Mouse (Mus musculus): ENCODE measurements around the gene Dnajc14. TPM values are rescaled to one million over a fixed set of nuclear protein-coding genes. Genes with fewer than 3 reads are reported as not detected.

The Dnajc14 gene
- polyA plus RNA-seq (2017; shearing (Covaris generic)), result 132 TPM

GRCm38 (mm10) chr10:128803771-128804270 is at the start of gene Dnajc14:
TSS of gene Dnajc14 (plus strand) at chr10:128804062.

GRCm38 (mm10) chr10:128790398-128791124 is 13.3 kb upstream of the Dnajc14 start, which contains the start of gene Mmp19:
TSS of gene Mmp19 (plus strand) at chr10:128790910.

GRCm38 (mm10) chr10:128804271-128805091 is 619 bp downstream of the Dnajc14 start, which contains the start of gene Tmem198b:
TSS of gene Tmem198b (minus strand) at chr10:128804370.

GRCm38 (mm10) chr10:128817033-128817432 is 13.2 kb downstream of the Dnajc14 start, which contains the start of gene Sarnp:
TSS of gene Sarnp (plus strand) at chr10:128817333.

GRCm38 (mm10) chr10:128821358-128822056 is 17.6 kb downstream of the Dnajc14 start, which contains the start of gene Ormdl2:
TSS of gene Ormdl2 (minus strand) at chr10:128821645.

Other genes starting within 250 kb of the Dnajc14 start
- 43.8 TPM for gene Pa2g4, start 238.1 kb upstream of the Dnajc14 start, polyA plus RNA-seq (2017; shearing (Covaris generic))
- 12.0 TPM for gene Erbb3, start 214.4 kb upstream of the Dnajc14 start, polyA plus RNA-seq (2017; shearing (Covaris generic))
- gene Rps26, start 177.3 kb upstream of the Dnajc14 start, polyA plus RNA-seq (2017; shearing (Covaris generic)), result 866 TPM
- gene Ikzf4, start 158.1 kb upstream of the Dnajc14 start, polyA plus RNA-seq (2017; shearing (Covaris generic)), result 123 TPM
- 50.8 TPM for gene Suox, start 130.0 kb upstream of the Dnajc14 start, polyA plus RNA-seq (2017; shearing (Covaris generic))
- 55.3 TPM for gene Rab5b, start 107.8 kb upstream of the Dnajc14 start, polyA plus RNA-seq (2017; shearing (Covaris generic))
- gene Pmel, start 99.9 kb upstream of the Dnajc14 start, polyA plus RNA-seq (2017; shearing (Covaris generic)), result 7.0 TPM
- gene Cdk2, start 99.0 kb upstream of the Dnajc14 start, polyA plus RNA-seq (2017; shearing (Covaris generic)), result 42.1 TPM
- gene Dgka, start 59.2 kb upstream of the Dnajc14 start, polyA plus RNA-seq (2017; shearing (Covaris generic)), result 777 TPM
- gene Pym1, start 56.2 kb upstream of the Dnajc14 start, polyA plus RNA-seq (2017; shearing (Covaris generic)), result 41.7 TPM
- 0.12 TPM for gene Mmp19, start 13.2 kb upstream of the Dnajc14 start, polyA plus RNA-seq (2017; shearing (Covaris generic))
- 6.7 TPM for gene Tmem198b, start 308 bp downstream of the Dnajc14 start, polyA plus RNA-seq (2017; shearing (Covaris generic))
- gene Sarnp, start 13.3 kb downstream of the Dnajc14 start, polyA plus RNA-seq (2017; shearing (Covaris generic)), result 152 TPM
- 77.1 TPM for gene Ormdl2, start 17.6 kb downstream of the Dnajc14 start, polyA plus RNA-seq (2017; shearing (Covaris generic))
- 1.4 TPM for gene Gdf11, start 87.7 kb downstream of the Dnajc14 start, polyA plus RNA-seq (2017; shearing (Covaris generic))
- gene Cd63, start 96.9 kb downstream of the Dnajc14 start, polyA plus RNA-seq (2017; shearing (Covaris generic)), result 0.51 TPM
- gene Rdh5, start 118.8 kb downstream of the Dnajc14 start, polyA plus RNA-seq (2017; shearing (Covaris generic)), result 17.8 TPM
- 198 TPM for gene Bloc1s1, start 120.0 kb downstream of the Dnajc14 start, polyA plus RNA-seq (2017; shearing (Covaris generic))
- 8.2 TPM for gene Itga7, start 129.8 kb downstream of the Dnajc14 start, polyA plus RNA-seq (2017; shearing (Covaris generic))
- gene Mettl7b, start 156.9 kb downstream of the Dnajc14 start, polyA plus RNA-seq (2017; shearing (Covaris generic)), result not detected
- not detected for gene Olfr9, start 185.4 kb downstream of the Dnajc14 start, polyA plus RNA-seq (2017; shearing (Covaris generic))
- not detected for gene Olfr763, start 206.7 kb downstream of the Dnajc14 start, polyA plus RNA-seq (2017; shearing (Covaris generic))
- gene Olfr764-ps1, start 235.8 kb downstream of the Dnajc14 start, polyA plus RNA-seq (2017; shearing (Covaris generic)), result not detected
- gene Olfr765, start 245.9 kb downstream of the Dnajc14 start, polyA plus RNA-seq (2017; shearing (Covaris generic)), result not detected